Mouse (Mus musculus): ENCODE results near the gene Zxdc. TPM values are rescaled to one million over a fixed set of nuclear protein-coding genes. Genes with fewer than 3 reads are reported as not detected.

Zxdc gene
- polyA plus RNA-seq, 1 experiment from 2014 or later = 9.1 TPM

- Histone ChIP-seq H3K4me1 (0 out of 2 replicates have a peak, but pooled peaks cover 3% of the 10 kb centered on the region), H3K4me2 (no peak overlapping the region), H3K4me3 (no peak overlapping the region), H3K27me3 (no peaks in the 10 kb centered on the region), H3K36me3 (ENCODE audit: poor library complexity, severe bottlenecking) (no peaks in the 10 kb centered on the region), H3K27ac (no peak overlapping the region), H3K9ac (no peak overlapping the region), H3K9me3 (replicated peaks) (no peaks in the 10 kb centered on the region)
- peak; percentile 21; the same call in 1 of the 2 replicates for ATAC-seq
- WGBS = 77% methylated on average over 3 of the region's 3 CpGs
These were observed 65.4 kb downstream of the Zxdc start for GRCm38 (mm10) chr6:90434687-90435086.

GRCm38 (mm10) chr6:90435195-90435618, 65.9 kb downstream of the Zxdc start:
- peak overlapping the region; percentile 24; the same call in 1 of the 2 replicates for H3K4me2 ChIP-seq

GRCm38 (mm10) chr6:90436192-90436907, 67.1 kb downstream of the Zxdc start:
- no peak for ATAC-seq
- Histone ChIP-seq H3K9me3 (replicated peaks) (no peaks in the 10 kb centered on the region), H3K4me3 (no peak overlapping the region), H3K4me2 (no peak overlapping the region), H3K27ac (no peak overlapping the region), H3K4me1 (0 out of 2 replicates have a peak, but pooled peaks cover 3% of the 10 kb centered on the region), H3K9ac (no peak overlapping the region), H3K36me3 (ENCODE audit: poor library complexity, severe bottlenecking) (no peaks in the 10 kb centered on the region), H3K27me3 (no peaks in the 10 kb centered on the region)
- 91% methylated on average over 10 of the region's 10 CpGs for WGBS

More at GRCm38 (mm10) chr6:90435195-90435618, 65.9 kb downstream of the Zxdc start:
- Histone ChIP-seq H3K9me3 (replicated peaks) (no peaks in the 10 kb centered on the region), H3K4me3 (no peak overlapping the region), H3K36me3 (ENCODE audit: poor library complexity, severe bottlenecking) (no peaks in the 10 kb centered on the region), H3K27ac (no peak overlapping the region), H3K27me3 (no peaks in the 10 kb centered on the region), H3K9ac (no peak overlapping the region), H3K4me1 (0 out of 2 replicates have a peak, but pooled peaks cover 3% of the 10 kb centered on the region)
- ATAC-seq = peak; percentile 78
- 12% methylated on average over 11 of the region's 11 CpGs for WGBS

GRCm38 (mm10) chr6:90437041-90437440, 67.7 kb downstream of the Zxdc start:
- H3K27me3 ChIP-seq = no peaks in the 10 kb centered on the region
- H3K4me2 ChIP-seq = no peak overlapping the region
- no peaks in the 10 kb centered on the region for H3K36me3 ChIP-seq (ENCODE audit: poor library complexity, severe bottlenecking)
- 0 out of 2 replicates have a peak, but pooled peaks cover 3% of the 10 kb centered on the region for H3K4me1 ChIP-seq
- H3K9me3 ChIP-seq (replicated peaks) = no peaks in the 10 kb centered on the region
- no peak overlapping the region for H3K27ac ChIP-seq
- H3K4me3 ChIP-seq = no peak overlapping the region
- WGBS = 88% methylated on average over 3 of the region's 3 CpGs
- ATAC-seq = no peak
- no peak overlapping the region for H3K9ac ChIP-seq

GRCm38 (mm10) chr6:90446883-90447282, 77.6 kb downstream of the Zxdc start:
- 21% methylated on average over 4 of the region's 4 CpGs for WGBS
- H3K27ac ChIP-seq = peak overlapping the region; percentile 55
- H3K4me1 ChIP-seq = peaks cover 10% of the 10 kb centered on the region

GRCm38 (mm10) chr6:90450179-90450578, 80.9 kb downstream of the Zxdc start:
- Histone ChIP-seq H3K4me1 (peaks cover 10% of the 10 kb centered on the region), H3K36me3 (ENCODE audit: poor library complexity, severe bottlenecking) (no peaks in the 10 kb centered on the region), H3K4me2 (no peak overlapping the region), H3K9ac (no peak overlapping the region), H3K4me3 (no peak overlapping the region), H3K9me3 (replicated peaks) (no peaks in the 10 kb centered on the region), H3K27me3 (no peaks in the 10 kb centered on the region; the same call in 1 of the 2 replicates), H3K27ac (no peak overlapping the region)
- 30% methylated on average over 7 of the region's 7 CpGs for WGBS
- no peak for ATAC-seq

More at GRCm38 (mm10) chr6:90446883-90447282, 77.6 kb downstream of the Zxdc start:
- peak; percentile 41; the same call in 1 of the 2 replicates for ATAC-seq
- Histone ChIP-seq H3K27me3 (no peaks in the 10 kb centered on the region; the same call in 1 of the 2 replicates), H3K36me3 (ENCODE audit: poor library complexity, severe bottlenecking) (no peaks in the 10 kb centered on the region), H3K9me3 (replicated peaks) (no peaks in the 10 kb centered on the region), H3K9ac (no peak overlapping the region; the same call in 1 of the 2 replicates), H3K4me2 (no peak overlapping the region), H3K4me3 (no peak overlapping the region)

- no peak overlapping the region for H3K4me3 ChIP-seq
- 73% methylated on average over 5 of the region's 5 CpGs for WGBS
- no peak overlapping the region for H3K4me2 ChIP-seq
- H3K9ac ChIP-seq = no peak overlapping the region
- H3K36me3 ChIP-seq (ENCODE audit: poor library complexity, severe bottlenecking) = no peaks in the 10 kb centered on the region
- no peaks in the 10 kb centered on the region for H3K9me3 ChIP-seq (replicated peaks)
- no peaks in the 10 kb centered on the region; the same call in 1 of the 2 replicates for H3K27me3 ChIP-seq
- H3K27ac ChIP-seq = no peak overlapping the region
- peaks cover 10% of the 10 kb centered on the region for H3K4me1 ChIP-seq
- ATAC-seq = no peak
These were observed 81.4 kb downstream of the Zxdc start for GRCm38 (mm10) chr6:90450697-90451096.

GRCm38 (mm10) chr6:90451512-90451911, 82.2 kb downstream of the Zxdc start:
- 88% methylated on average over 5 of the region's 5 CpGs for WGBS
- Histone ChIP-seq H3K4me1 (peaks cover 9% of the 10 kb centered on the region), H3K9me3 (replicated peaks) (no peaks in the 10 kb centered on the region), H3K27ac (no peak overlapping the region), H3K36me3 (ENCODE audit: poor library complexity, severe bottlenecking) (no peaks in the 10 kb centered on the region), H3K4me2 (no peak overlapping the region), H3K4me3 (no peak overlapping the region), H3K27me3 (no peaks in the 10 kb centered on the region; the same call in 1 of the 2 replicates), H3K9ac (no peak overlapping the region)
- ATAC-seq = no peak

- H3K9ac ChIP-seq = no peak overlapping the region
- H3K9me3 ChIP-seq (replicated peaks) = no peaks in the 10 kb centered on the region
- H3K27me3 ChIP-seq = no peaks in the 10 kb centered on the region; the same call in 1 of the 2 replicates
- H3K4me1 ChIP-seq = no peaks in the 10 kb centered on the region; the same call in 1 of the 2 replicates
- H3K36me3 ChIP-seq (ENCODE audit: poor library complexity, severe bottlenecking) = no peaks in the 10 kb centered on the region
- H3K4me3 ChIP-seq = no peak overlapping the region
- no peak for ATAC-seq
- H3K4me2 ChIP-seq = no peak overlapping the region
- H3K27ac ChIP-seq = no peak overlapping the region
These were observed 83.3 kb downstream of the Zxdc start for GRCm38 (mm10) chr6:90452603-90453002.

Other genes with a start within 250 kb of the Zxdc start
- not detected in 2 replicates for gene Vmn1r51, start 246.9 kb upstream of the Zxdc start, polyA plus RNA-seq (2015; fragmentation: Nextera tagmentation; extraction: Ambion mirVana)
- gene Vmn1r52, start 194.7 kb upstream of the Zxdc start, polyA plus RNA-seq (2015; fragmentation: Nextera tagmentation; extraction: Ambion mirVana) = not detected in 2 replicates
- not detected in 2 replicates for gene V1ra8, start 166.7 kb upstream of the Zxdc start, polyA plus RNA-seq (2015; fragmentation: Nextera tagmentation; extraction: Ambion mirVana)
- gene Vmn1r53, start 145.1 kb upstream of the Zxdc start, polyA plus RNA-seq (2015; fragmentation: Nextera tagmentation; extraction: Ambion mirVana) = not detected in 2 replicates
- not detected in 2 replicates for gene Vmn1r54, start 123.2 kb upstream of the Zxdc start, polyA plus RNA-seq (2015; fragmentation: Nextera tagmentation; extraction: Ambion mirVana)
- not detected in 2 replicates for gene BC048671, start 68.3 kb upstream of the Zxdc start, polyA plus RNA-seq (2015; fragmentation: Nextera tagmentation; extraction: Ambion mirVana)
- 0.18 TPM in 1 of 2 replicates, not detected in the other for gene Chst13, start 44.3 kb upstream of the Zxdc start, polyA plus RNA-seq (2015; fragmentation: Nextera tagmentation; extraction: Ambion mirVana)
- not detected in 2 replicates for gene Uroc1, start 36.2 kb upstream of the Zxdc start, polyA plus RNA-seq (2015; fragmentation: Nextera tagmentation; extraction: Ambion mirVana)
- gene Cfap100, start 59.3 kb downstream of the Zxdc start, polyA plus RNA-seq (2015; fragmentation: Nextera tagmentation; extraction: Ambion mirVana) = 3.1 TPM in 2 replicates
- gene Klf15, start 93.1 kb downstream of the Zxdc start, polyA plus RNA-seq (2015; fragmentation: Nextera tagmentation; extraction: Ambion mirVana) = 6.5 and 7.0 TPM in 2 replicates
- gene Aldh1l1, start 116.9 kb downstream of the Zxdc start, polyA plus RNA-seq (2015; fragmentation: Nextera tagmentation; extraction: Ambion mirVana) = 8.1 and 9.6 TPM in 2 replicates
- 1.7 and 1.9 TPM in 2 replicates for gene Slc41a3, start 235.2 kb downstream of the Zxdc start, polyA plus RNA-seq (2015; fragmentation: Nextera tagmentation; extraction: Ambion mirVana)